Mouse (Mus musculus): ENCODE results near the gene Nf1. TPM values are rescaled to one million over a fixed set of nuclear protein-coding genes. Genes with fewer than 3 reads are reported as not detected.
A peak's percentile ranks its signal among the peaks of the same experiment; 100 is the strongest.

Nf1 gene
- polyA plus RNA-seq, 1 experiment: 39.7 TPM

GRCm38 (mm10) chr11:79575383-79576073 is 236.0 kb downstream of the Nf1 start:
- DNase-seq (ENCODE audit: extremely low spot score in 1 of 2, low spot score in 1 of 2): no peak

GRCm38 (mm10) chr11:79577741-79578140 is 238.2 kb downstream of the Nf1 start:
- peak; percentile 64 to 95 for DNase-seq (ENCODE audit: extremely low spot score in 1 of 2, low spot score in 1 of 2)

GRCm38 (mm10) chr11:79580660-79581059 is 241.2 kb downstream of the Nf1 start:
- no peak for DNase-seq (ENCODE audit: extremely low spot score in 1 of 2, low spot score in 1 of 2)

- DNase-seq (ENCODE audit: extremely low spot score in 1 of 2, low spot score in 1 of 2): no peak
Observed at GRCm38 (mm10) chr11:79581257-79581656, 241.8 kb downstream of the Nf1 start.

- peak in 1 of 2 experiments; percentile 89 for DNase-seq (ENCODE audit: extremely low spot score in 1 of 2, low spot score in 1 of 2)
Observed at GRCm38 (mm10) chr11:79584191-79584590, 244.7 kb downstream of the Nf1 start.

DNA sequence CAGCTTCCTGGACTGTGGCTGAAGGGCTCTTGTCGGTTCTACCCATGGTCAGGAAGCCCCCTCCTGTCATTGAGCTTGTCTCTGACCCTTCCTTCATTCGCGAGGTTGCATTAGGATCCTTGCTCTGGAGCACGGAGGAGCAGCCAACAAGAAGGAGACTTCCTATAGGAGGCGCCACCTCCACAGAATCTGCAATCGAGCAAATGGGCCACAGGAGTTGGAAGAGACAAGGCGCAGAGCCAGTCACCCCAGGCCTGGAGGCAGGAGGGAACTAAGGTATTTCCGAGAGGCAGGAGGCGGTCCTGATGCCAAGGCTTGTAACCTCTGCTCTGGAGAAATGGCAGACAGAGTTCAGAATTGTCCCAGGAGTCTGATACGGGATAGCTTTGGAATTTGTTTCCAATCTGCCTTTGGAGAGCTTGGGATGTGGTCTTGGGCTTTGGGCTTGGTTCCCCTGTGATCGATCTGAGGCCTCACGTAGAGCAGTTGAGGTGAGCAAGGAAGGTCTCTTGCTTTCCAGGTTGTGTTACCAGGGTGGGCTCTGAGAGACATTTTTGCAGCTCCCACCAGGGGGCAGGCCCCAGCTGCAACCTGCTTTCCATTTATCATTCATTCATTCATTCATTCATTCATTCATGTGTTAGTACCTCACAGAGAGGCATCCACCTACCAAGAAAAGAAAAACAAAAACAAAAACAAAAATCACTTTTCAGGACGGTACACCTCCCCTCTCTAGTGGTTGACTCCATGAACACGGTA is 250.0 kb downstream of the Nf1 start:
- DNase-seq (ENCODE audit: extremely low spot score in 1 of 2, low spot score in 1 of 2): peak in 1 of 2 experiments; percentile 65

- DNase-seq (ENCODE audit: extremely low spot score in 1 of 2, low spot score in 1 of 2): peak in 1 of 2 experiments; percentile 60
Observed at GRCm38 (mm10) chr11:79590664-79591590, 251.4 kb downstream of the Nf1 start, which contains the start of gene Rab11fip4. Gene Rab11fip4, plus strand, starts transcription at chr11:79591212.

DNA sequence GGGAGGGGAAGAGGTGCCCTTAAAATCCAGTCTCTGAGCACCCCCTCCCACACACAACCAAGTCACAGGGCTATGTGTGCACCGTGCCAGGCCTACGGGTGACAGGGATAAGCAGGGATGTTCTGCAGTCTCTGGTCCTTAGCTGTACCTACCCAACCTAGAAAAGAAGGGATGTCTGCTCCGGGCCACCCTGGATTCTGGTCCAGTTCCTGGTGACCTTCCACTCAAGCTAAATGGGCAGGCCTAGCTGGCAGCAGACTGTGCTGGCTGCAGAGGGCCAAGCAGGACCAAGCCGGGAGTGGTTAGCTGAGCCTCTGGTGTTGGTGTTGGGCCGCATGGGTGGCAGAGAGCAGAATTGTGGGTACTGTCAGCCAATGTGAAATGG is 252.1 kb downstream of the Nf1 start:
- no peak for DNase-seq (ENCODE audit: extremely low spot score in 1 of 2, low spot score in 1 of 2)

DNA sequence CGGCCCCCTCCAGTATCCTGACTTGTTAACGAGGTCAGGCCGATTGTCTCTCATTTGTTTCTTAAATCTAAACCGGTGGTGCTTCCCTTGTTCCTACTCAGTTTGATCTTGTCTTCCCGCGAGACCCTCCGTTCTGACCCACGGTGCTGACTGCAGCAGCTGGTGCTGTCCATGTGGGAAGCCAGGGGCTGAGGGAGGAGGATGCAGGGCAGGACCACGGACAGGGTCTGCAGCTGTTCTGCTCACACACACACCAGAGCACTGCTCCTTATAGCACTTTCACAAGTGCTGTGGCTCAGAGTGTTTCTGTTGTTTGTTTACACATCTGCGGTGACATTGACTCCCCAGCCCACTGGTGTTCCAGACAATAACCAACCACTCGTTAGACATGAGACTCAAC is 254.0 kb downstream of the Nf1 start:
- DNase-seq (ENCODE audit: extremely low spot score in 1 of 2, low spot score in 1 of 2): no peak

GRCm38 (mm10) chr11:79610454-79610853 is 271.0 kb downstream of the Nf1 start:
- no peak for DNase-seq (ENCODE audit: extremely low spot score in 1 of 2, low spot score in 1 of 2)

GRCm38 (mm10) chr11:79611011-79611666 is 271.6 kb downstream of the Nf1 start:
- DNase-seq (ENCODE audit: extremely low spot score in 1 of 2, low spot score in 1 of 2): peak in 1 of 2 experiments; percentile 60

DNA sequence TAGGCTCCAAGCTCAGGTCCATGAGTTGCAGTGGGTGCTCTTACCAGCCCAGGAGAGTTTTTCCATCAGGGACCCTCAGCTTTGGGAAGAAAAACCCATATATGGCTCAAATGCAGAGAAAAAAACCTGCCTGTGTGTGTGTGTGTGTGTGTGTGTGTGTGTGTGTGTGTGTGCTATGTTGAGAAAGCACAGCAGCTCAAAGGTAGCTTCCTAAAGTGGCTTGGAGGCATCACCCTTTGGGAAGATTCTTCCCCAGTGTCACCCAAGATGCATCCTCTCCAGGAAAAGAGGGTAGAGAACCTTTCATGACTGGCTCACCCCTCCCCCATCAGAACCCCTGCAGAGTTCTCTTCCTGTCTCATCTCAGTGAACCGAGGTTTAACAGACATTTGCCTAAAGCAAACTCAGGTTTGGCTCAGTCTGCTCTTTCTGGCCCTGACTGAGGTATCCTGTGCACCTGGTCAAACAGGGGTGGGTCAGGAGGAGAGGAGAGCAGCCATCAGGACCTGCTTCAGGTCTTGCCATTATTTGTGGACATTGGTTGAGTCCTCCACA is 272.6 kb downstream of the Nf1 start:
- no peak for DNase-seq (ENCODE audit: extremely low spot score in 1 of 2, low spot score in 1 of 2)

GRCm38 (mm10) chr11:79613084-79613483 is 273.6 kb downstream of the Nf1 start:
- DNase-seq (ENCODE audit: extremely low spot score in 1 of 2, low spot score in 1 of 2): no peak

GRCm38 (mm10) chr11:79613711-79614110 is 274.2 kb downstream of the Nf1 start:
- DNase-seq (ENCODE audit: extremely low spot score in 1 of 2, low spot score in 1 of 2): no peak

DNA sequence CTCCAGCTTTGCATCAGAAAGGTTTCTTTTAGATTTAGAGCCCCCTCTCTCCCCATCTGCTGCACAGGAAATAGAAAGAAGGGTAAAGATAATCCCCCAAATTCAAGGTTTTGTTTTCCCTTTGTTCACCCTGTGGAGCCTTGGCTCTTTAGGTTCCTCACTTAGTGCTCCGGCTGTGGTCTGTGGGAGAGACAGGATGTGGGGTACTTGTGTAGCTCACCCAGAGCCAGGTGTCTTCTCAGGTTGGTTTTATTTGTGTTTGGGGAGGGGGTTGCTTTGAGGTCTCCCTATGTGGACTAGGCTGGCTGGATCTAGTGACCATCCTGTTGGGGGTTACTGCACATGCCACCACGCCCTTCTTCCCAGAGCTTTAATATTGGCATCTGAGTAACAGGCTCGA is 275.4 kb downstream of the Nf1 start:
- DNase-seq (ENCODE audit: extremely low spot score in 1 of 2, low spot score in 1 of 2): no peak

- DNase-seq (ENCODE audit: extremely low spot score in 1 of 2, low spot score in 1 of 2): no peak
Observed at GRCm38 (mm10) chr11:79615871-79616270, 276.4 kb downstream of the Nf1 start.

DNA sequence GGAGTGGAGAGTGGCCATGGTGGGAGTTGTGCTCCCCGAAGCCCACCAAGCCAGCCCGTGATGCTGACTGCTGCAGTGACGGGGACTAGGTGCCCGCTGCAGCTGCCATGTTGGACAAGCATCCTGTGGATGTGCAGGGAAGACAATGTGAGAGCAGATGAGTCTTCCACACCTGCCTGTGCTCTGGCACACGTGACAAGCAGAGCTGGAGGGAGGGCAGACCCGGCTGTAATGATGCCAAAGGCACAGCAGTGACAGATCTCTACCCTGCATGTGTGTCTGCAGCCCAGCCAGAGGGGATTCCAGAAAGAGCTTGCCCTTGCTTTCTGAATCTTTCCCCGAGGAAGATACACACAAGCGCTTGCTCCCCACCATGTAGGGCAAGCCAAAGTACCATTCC is 278.5 kb downstream of the Nf1 start:
- DNase-seq (ENCODE audit: extremely low spot score in 1 of 2, low spot score in 1 of 2): no peak

DNA sequence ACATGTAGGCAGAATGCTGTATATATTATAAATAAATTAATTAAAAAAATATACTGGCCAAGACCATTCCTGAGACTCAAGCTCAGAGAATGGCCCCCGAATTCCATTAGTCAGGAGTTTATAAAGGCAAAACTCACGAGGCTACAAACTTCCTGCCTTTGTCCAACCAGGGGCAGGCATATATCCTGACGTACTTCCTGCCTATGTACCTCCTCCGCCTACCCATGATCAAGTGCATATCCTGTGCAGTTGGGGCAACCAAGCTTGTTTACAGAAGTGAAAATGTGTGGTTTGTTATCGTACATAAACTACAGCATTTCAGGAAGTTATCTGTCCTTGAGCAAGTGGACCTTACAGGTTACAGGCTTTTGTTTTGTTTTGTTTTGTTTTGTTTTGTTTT is 283.5 kb downstream of the Nf1 start:
- no peak for DNase-seq (ENCODE audit: extremely low spot score in 1 of 2, low spot score in 1 of 2)

- DNase-seq (ENCODE audit: extremely low spot score in 1 of 2, low spot score in 1 of 2): peak in 1 of 2 experiments; percentile 87
Observed at GRCm38 (mm10) chr11:79624801-79625302, 285.4 kb downstream of the Nf1 start.

DNA sequence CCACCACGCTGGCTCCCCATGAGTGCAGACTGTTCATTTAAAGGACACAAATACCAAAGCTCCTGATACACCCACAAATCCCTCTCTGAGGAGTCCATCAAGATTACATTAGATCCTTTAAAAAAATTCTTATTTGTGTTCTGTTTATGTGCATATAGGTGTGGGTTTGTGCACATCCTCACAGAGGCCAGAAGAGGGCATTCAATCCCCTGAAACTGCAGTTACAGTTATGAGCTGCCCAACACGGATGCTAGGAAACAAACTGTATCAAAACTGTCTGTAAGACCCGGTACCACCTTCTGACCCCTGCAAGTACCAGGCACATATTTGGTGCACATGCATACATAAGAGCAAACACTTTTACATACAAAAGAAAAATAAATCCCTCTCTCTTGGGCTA is 289.2 kb downstream of the Nf1 start:
- no peak for DNase-seq (ENCODE audit: extremely low spot score in 1 of 2, low spot score in 1 of 2)

Measured in frontal cortex, adult 2 months (tissue).